Mouse (Mus musculus) left cerebral cortex, adult 9 months (tissue): ENCODE measurements around the gene Igf2.

ENCODE experiments used
- DNase-seq, 2 experiments: peaks; one replicate each; pipeline ENCODE4 v3.0.0; 2022; ENCODE audit warnings: low spot score in 2 of 2

Gene Igf2

GRCm38 (mm10) chr7:142666659-142667058 is at the start of gene Igf2:
Gene Igf2 (minus strand): TSS chr7:142666816.
- no peak for DNase-seq

DNA sequence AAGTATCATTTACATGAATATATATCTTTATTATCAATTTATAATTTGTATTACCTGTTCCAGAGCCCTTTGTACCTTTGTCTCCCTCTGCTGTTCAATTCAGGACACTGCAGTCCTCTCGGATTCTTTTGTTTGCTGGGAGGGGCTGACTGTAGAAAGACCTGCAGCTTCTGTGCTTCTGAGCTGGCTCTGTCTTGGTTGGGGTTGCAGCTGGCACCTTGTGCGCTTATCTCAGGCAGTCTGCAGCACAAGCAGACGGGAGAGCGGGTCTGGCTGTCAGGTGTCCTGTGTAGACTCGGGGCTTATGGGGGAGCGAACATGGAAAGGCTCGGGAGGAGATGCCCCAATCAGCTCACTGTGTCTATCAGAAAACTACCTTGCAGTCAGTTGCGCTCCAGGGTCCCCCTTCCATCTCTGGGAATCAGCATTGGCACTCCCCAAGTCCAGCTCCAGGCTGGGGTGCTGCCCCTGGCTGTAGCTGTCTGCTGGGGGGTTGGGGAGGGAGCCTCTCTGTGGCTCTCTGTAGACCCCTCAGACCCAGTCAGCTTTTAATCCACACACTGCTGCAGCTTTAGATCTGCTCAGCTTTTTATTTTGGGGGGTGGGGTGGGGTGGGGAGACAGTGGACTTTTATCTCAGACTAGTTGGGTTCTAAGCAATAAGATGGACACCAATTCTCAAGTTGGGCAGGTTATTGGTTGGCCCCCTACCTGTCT is 48.3 kb upstream of the Igf2 start:
- DNase-seq, result peak in 1 of 2 experiments; percentile 46

DNA sequence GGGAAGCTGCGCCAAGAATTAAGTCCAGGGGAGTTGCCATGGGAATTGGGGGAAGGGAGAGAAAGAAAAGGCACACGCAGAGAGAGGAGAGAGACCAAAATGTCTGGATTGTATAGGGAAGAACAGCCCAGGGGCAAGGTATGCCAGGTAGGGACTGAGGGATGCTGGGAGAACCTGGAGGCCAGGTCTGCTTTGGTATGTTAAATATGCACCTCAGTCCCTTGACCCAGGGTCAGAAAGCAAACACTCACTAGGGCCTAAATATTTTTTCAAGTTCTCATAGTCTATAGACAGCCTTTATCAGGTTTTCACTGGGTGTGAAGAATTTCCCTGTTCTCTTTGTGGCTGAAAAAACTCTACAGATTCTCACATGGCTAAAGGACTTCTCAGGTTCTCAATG is 40.3 kb upstream of the Igf2 start:
- no peak for DNase-seq

DNA sequence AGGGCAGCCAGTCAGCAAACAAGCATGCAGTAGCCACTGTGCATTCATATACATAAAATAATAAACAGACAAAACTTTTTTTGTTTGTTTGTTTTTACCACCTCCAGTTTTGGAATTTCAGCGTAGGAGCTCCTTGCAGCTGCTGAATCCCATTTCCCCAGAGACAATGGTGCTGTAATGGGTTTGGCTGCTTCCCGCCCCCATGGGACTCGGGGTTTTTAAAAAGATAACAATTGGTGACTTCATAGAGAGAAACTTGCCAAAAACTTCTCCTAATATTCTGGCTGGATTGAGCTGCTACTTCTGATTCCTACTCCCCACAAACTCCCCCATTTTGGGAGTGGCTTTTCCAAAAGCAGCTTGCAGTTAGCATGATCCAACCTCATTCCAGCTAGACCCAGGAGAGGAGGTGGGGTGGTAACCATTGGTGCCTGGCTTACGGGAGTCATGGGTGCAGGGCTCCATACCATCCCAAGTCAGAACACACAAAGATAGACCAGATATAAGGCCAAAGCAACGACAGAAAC is 32.8 kb upstream of the Igf2 start:
- no peak for DNase-seq

- no peak for DNase-seq
Measured at GRCm38 (mm10) chr7:142678611-142679010, 12.0 kb upstream of the Igf2 start.

DNA sequence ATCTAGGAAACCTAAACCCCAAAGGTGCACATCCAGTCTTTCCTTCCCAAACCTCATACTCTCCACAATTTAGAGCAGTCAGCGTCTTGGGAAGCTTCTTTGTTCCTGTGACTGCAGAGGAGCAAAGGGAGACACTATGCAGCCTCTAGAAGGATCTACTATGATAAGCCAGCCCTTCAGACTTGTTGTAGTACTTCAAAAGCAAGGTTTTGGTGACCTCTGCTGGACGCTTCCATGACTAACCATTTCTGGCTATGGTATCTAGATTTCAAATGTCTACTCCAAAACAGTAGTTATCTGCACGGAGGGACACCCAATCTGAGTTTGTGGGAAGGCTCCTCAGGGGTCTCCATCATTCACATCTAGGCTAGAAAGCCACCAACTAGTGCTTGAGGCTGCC is 9.0 kb upstream of the Igf2 start:
- DNase-seq, result peak in 1 of 2 experiments; percentile 73

GRCm38 (mm10) chr7:142675141-142675540 is 8.5 kb upstream of the Igf2 start:
- DNase-seq, result no peak

- DNase-seq, result peak; percentile 11 to 77
Measured at GRCm38 (mm10) chr7:142672120-142672519, 5.5 kb upstream of the Igf2 start.

DNA sequence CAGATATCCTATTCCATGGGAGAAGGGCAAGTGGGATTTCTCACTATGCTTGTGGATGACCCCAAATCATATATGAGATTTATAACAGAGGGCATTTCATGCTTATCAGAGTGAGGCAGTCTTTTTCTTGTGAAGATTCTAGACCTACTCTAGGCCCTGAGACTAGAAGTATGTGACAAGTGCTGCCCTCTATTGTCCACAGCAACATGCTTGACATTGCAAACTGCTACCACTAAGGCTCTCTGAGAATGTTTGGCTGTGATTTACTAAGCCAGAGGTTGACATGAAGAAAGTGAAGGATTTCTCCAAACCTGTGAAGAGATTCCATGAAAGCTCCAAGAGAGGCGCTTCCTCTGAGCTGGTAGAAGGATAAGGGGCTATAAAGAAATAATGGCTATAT is 4.5 kb upstream of the Igf2 start:
- DNase-seq, result no peak

DNA sequence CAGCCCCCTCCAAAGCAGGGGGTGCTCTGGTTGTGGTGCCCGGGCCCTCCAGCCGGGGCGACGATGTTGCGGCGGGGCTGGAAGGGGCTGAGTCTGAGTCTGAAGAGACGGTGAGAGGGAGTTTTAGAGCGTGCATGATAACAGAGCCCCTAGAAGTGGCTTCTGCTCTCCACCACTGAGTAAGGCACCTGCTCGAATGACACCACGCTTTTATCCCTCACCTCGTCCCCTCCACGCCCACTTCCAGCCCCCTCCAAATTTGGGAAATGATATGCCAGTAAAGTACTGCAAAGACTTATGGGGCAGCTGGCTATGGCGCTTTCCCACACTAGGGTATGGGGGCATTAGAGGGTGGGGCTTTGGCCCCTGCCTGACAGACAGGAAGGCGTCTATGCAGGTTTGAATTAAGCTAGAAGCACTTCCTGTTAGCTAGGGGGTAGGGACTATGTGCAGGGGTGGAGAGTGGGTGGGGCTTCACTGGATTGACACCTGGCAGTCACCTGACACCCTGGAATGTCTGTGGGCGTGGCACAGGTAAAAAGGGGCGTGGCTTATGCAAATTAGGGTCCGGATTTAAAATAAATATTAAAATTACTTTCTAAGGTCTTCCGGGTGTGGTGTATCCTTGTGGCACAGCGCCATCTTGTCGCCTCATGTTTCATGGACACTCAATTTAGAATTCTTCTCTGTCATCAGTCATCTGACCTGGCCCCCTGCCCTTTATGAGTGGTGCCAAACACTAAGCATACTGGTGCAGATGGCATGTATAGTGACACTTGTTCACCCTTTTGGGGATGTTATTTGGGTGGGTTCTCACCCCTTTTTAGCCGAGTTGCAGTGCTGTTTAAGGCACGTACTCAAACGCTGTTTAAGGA is 3.4 kb upstream of the Igf2 start, which contains the start of gene Gm49394:
TSS of gene Gm49394 (minus strand) at position 192 of the 875 bp plus-strand sequence.
- DNase-seq, result no peak

- DNase-seq, result no peak
Measured at GRCm38 (mm10) chr7:142668328-142668727, 1.7 kb upstream of the Igf2 start.

- DNase-seq, result no peak
Measured at GRCm38 (mm10) chr7:142667521-142667920, 905 bp upstream of the Igf2 start.

GRCm38 (mm10) chr7:142666109-142666508 is 507 bp downstream of the Igf2 start:
- no peak for DNase-seq

GRCm38 (mm10) chr7:142665364-142665763 is 1.3 kb downstream of the Igf2 start:
- no peak for DNase-seq

GRCm38 (mm10) chr7:142664465-142665029 is 2.1 kb downstream of the Igf2 start:
- no peak for DNase-seq

DNA sequence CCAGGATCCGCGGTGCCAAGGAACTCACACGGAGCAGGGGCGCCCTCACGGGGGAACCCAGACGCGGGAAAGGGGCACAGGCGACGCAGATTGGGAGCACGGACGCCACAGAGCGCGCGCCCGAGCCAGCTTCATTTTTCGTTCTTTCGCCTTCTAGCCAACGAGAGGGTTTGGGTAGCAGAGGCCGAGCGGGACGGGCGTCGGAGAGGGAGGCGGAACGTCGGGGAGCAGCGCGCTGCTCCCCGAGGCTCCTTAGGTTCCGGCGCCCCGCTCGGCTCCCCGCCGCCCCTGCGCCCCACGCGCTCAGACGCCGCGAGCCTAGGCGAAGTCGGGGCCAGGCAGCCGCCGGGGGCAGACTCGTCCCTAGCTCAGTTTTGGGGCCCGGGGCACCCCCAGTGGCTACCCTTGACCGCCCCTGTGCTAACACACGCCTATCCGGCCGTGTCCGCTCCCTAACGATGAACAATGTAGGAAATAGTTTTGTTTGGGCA is 2.6 kb downstream of the Igf2 start:
- DNase-seq, result no peak

DNA sequence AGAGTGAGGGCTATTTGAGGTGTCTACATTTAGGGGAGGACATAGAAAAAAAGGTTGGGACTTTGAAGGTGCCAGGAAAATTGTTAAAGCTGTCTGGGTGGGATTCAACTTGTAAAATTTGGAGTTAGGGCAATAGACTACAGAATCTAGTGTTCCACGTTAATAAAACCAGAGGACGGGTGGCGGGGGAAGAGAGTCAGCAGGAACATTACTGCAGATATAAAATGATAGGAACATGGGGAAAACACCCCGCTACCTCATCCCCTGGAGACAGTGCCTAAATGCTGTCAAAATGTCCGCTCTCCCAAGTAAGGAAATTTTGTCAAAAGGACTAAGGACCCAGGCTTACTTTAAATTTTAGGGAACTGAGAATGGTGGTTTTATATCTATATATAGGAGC is 3.5 kb downstream of the Igf2 start:
- DNase-seq, result no peak

DNA sequence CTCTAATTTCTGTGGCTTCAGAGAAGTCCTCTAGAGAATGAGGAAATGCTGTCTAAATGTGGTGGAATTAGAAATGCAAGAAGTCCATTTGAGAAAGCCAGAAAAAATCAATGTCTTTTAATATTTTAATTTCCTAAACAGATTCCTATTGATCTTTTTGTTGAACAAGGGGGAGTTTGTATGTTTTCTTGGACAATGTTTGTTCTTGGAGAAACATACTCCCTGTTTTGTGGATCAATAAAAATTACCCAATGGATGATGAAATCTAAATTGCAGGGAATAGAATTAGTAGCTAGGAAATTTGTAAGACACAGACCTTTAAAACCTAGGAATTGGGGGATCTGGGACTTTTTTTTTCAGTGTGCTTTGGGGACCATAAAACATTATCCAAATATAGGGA is 4.8 kb downstream of the Igf2 start:
- no peak for DNase-seq

- DNase-seq, result no peak
Measured at GRCm38 (mm10) chr7:142661046-142661445, 5.6 kb downstream of the Igf2 start.

DNA sequence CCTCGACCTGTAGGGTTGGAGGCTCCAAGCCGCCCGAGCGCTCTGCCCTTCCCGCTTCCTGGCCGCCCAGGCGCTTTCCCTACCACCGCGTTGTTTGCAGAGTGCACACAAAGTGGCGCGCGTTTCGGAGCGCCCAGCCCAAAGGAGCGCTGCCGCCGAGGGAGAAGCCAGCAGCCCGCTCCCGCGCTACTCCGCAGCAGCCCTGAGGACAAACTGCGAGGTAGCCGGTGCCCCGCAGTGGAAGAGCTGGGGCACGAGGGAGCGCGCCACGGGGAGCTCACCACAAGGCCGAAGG is 6.0 kb downstream of the Igf2 start:
- no peak for DNase-seq

GRCm38 (mm10) chr7:142659767-142660650 is 6.6 kb downstream of the Igf2 start:
- no peak for DNase-seq
